Mouse (Mus musculus) embryonic facial prominence, embryonic 14.5 days (tissue): ENCODE results near the gene Efcab2. TPM values are rescaled to one million over a fixed set of nuclear protein-coding genes. Genes with fewer than 3 reads are reported as not detected.

Experiments
- ATAC-seq: fragments of 200-750 bp; cut with Nextera tagmentation; 2 replicates; pipeline ENCODE4 v1.8.0; 2017; ENCODE audit warnings: low read depth, moderate number of reproducible peaks, moderate TSS enrichment
- DNase-seq: peaks from one replicate; pipeline ENCODE4 v3.0.0-alpha.2; 2015; ENCODE audit warnings: low spot score
- H3K27ac ChIP-seq: fragments of 300-500 bp; sonication (generic); replicated peaks from 2 replicates; pipeline ENCODE4 v1.5.1; 2014; ENCODE audit warnings: low read depth, mild to moderate bottlenecking, low read length, moderate library complexity
- H3K27me3 ChIP-seq: fragments of 300-500 bp; sonication (generic); replicated peaks from 2 replicates; pipeline ENCODE4 v1.6.1; 2014; ENCODE audit warnings: low read length; ENCODE audit not compliant: control insufficient read depth, insufficient read depth
- H3K36me3 ChIP-seq: fragments of 300-500 bp; sonication (generic); 2 replicates; pipeline ENCODE4 v1.6.1; 2014; ENCODE audit warnings: low read length, mixed read lengths; ENCODE audit not compliant: control insufficient read depth, insufficient read depth
- H3K4me1 ChIP-seq: fragments of 300-500 bp; sonication (generic); 2 replicates; pipeline ENCODE4 v1.6.1; 2014; ENCODE audit warnings: antibody characterized with exemption, low read length; ENCODE audit not compliant: control insufficient read depth, insufficient read depth
- H3K4me2 ChIP-seq: fragments of 300-500 bp; sonication (generic); 2 replicates; pipeline ENCODE4 v1.6.1; 2014; ENCODE audit warnings: low read depth, mild to moderate bottlenecking, low read length, moderate library complexity, mixed read lengths
- H3K4me3 ChIP-seq: fragments of 300-500 bp; sonication (generic); 2 replicates; pipeline ENCODE4 v1.5.1; 2014; ENCODE audit warnings: low read depth, mild to moderate bottlenecking, low read length
- H3K9ac ChIP-seq: fragments of 300-500 bp; sonication (generic); 2 replicates; pipeline ENCODE4 v1.6.1; 2014; ENCODE audit warnings: low read depth, mild to moderate bottlenecking, low read length, moderate library complexity, mixed read lengths
- H3K9me3 ChIP-seq: fragments of 300-500 bp; sonication (generic); 2 replicates; pipeline ENCODE4 v1.6.1; 2016; ENCODE audit warnings: low read length; ENCODE audit not compliant: control insufficient read depth
- WGBS: fragments of 180-500 bp; shearing (Covaris S2); extraction: QIAGEN DNeasy Blood & Tissue Kit; methylation state at CpG from one replicate; pipeline ENCODE4 v1.1.7; 2014; 5-methylcytosine and 5-hydroxymethylcytosine counted together
- microRNA-seq: library from miRNA; unstranded; fragments of <30 nt; microRNA quantifications from one replicate; pipeline ENCODE4, GENCODE M21; 2016; ENCODE audit warnings: borderline number of aligned reads
- polyA plus RNA-seq: library from polyadenylated mRNA; unstranded; fragments of >200 nt; fragmentation: Nextera tagmentation; extraction: Ambion mirVana; gene quantifications from 2 replicates; pipeline ENCODE4 v1.2.1, GENCODE M21; 2014

The Efcab2 gene
- polyA plus RNA-seq, 1 experiment from 2014 or later: 6.7 TPM

- Histone ChIP-seq H3K4me1 (peaks cover under 1% of the 10 kb centered on the region), H3K4me2 (peak within 1 kb of the TSS; percentile 100), H3K27me3 (no peaks in the 10 kb centered on the region), H3K27ac (peak within 1 kb of the TSS; percentile 89), H3K4me3 (peak within 1 kb of the TSS; percentile 74), H3K9ac (peak within 1 kb of the TSS; percentile 79), H3K36me3 (no peaks in the 10 kb centered on the region; the same call in 1 of the 2 replicates), H3K9me3 (0 out of 2 replicates have a peak, but pooled peaks cover 4% of the 10 kb centered on the region)
- under 1% methylated on average over 45 of the region's 92 CpGs for WGBS
- DNase-seq: peak; percentile 79
- ATAC-seq: peak; percentile 77
Measured at GRCm38 (mm10) chr1:178528431-178529351, 122.8 kb downstream of the Efcab2 start, which contains the start of gene Kif26b. TSS of gene Kif26b (plus strand) at chr1:178529125.

DNA sequence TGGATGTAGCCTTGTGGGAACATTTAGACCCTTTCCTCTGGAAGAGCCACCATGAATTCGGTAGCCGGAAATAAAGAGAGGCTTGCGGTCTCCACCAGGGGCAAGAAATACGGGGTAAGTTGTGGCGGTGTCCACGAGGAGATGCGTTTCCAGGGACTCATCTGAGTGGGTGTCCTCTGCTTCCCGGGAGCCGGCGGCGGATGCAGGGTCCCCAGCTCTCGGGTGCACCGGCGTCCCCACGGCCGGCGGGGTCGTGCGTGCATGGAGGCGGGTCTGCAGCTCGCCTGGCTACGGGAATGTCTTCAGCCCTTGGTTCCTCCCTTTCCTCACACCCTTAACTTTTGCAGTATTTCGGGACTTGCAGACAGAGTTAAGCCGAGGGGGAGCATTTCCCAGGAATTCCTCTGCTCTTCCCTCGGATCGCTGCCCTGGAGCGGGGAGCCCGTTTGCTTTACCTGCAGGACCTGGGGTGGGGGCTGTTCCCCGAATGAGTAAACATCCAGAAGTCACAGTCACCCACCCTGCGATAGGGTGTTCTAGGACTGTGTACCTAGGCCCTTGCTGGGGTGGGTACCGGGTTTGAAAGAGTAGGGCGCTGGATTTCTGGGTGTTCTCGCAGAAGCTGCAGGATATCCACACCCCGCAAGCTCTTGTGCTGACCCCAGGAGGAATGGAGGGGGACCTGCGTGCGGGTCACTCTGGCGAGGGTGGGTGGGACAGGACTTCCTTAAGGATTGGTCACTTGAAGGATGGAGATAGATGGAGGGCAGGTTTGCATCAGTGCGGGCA lies 123.8 kb downstream of the Efcab2 start:
- Histone ChIP-seq H3K4me2 (peak overlapping the region; percentile 100), H3K9ac (peak overlapping the region; percentile 79), H3K36me3 (peaks cover 3% of the 10 kb centered on the region; the same call in 1 of the 2 replicates), H3K4me1 (peaks cover 4% of the 10 kb centered on the region; the same call in 1 of the 2 replicates), H3K4me3 (peak overlapping the region; percentile 74), H3K9me3 (0 out of 2 replicates have a peak, but pooled peaks cover 4% of the 10 kb centered on the region), H3K27ac (peak overlapping the region; percentile 89), H3K27me3 (no peaks in the 10 kb centered on the region)
- DNase-seq: no peak
- no peak for ATAC-seq
- 0% methylated on average over 36 of the region's 38 CpGs for WGBS

- Histone ChIP-seq H3K27ac (peak overlapping the region; percentile 89), H3K9me3 (peaks cover 4% of the 10 kb centered on the region; the same call in 1 of the 2 replicates), H3K36me3 (peaks cover 10% of the 10 kb centered on the region), H3K4me2 (peak overlapping the region; percentile 100), H3K4me1 (peaks cover 4% of the 10 kb centered on the region; the same call in 1 of the 2 replicates), H3K4me3 (peak overlapping the region; percentile 74), H3K9ac (peak overlapping the region; percentile 79), H3K27me3 (no peaks in the 10 kb centered on the region)
- ATAC-seq: peak; percentile 55
- peak; percentile 88 for DNase-seq
- under 1% methylated on average over 30 of the region's 62 CpGs for WGBS
Measured at GRCm38 (mm10) chr1:178530301-178531078, 124.6 kb downstream of the Efcab2 start.

Small RNA genes lying within 50 kb of the gene (microRNA-seq; reads per million reads assigned to microRNA genes)
- gene Gm27458: not detected

Other genes with a start within 250 kb of the Efcab2 start
- 27.1 and 28.6 TPM in 2 replicates for gene Desi2, start 218.7 kb upstream of the Efcab2 start, polyA plus RNA-seq
- 107 and 125 TPM in 2 replicates for gene Cox20, start 87.0 kb upstream of the Efcab2 start, polyA plus RNA-seq
- 366 and 404 TPM in 2 replicates for gene Hnrnpu, start 68.3 kb upstream of the Efcab2 start, polyA plus RNA-seq
- 8.1 and 10.4 TPM in 2 replicates for gene Kif26b, start 123.0 kb downstream of the Efcab2 start, polyA plus RNA-seq